Mouse (Mus musculus) megakaryocyte, embryonic 14.5 days (primary cell): Measurements from ENCODE around the gene Laptm5. TPM values are rescaled to one million over a fixed set of nuclear protein-coding genes. Genes with fewer than 3 reads are reported as not detected.

ENCODE experiments used
- H3K27me3 ChIP-seq: replicated peaks from 2 replicates; pipeline ENCODE3; 2012; ENCODE audit warnings: inconsistent platforms
- H3K36me3 ChIP-seq: replicated peaks from 2 replicates; pipeline ENCODE3; 2012; ENCODE audit warnings: low read length, inconsistent platforms, mixed read lengths
- H3K4me1 ChIP-seq: 2 replicates; pipeline ENCODE4 v1.6.1; 2012; ENCODE audit warnings: inconsistent platforms
- H3K4me3 ChIP-seq: replicated peaks from 2 replicates; pipeline ENCODE3; 2012; ENCODE audit warnings: moderate library complexity, mild to moderate bottlenecking, inconsistent platforms
- H3K9me3 ChIP-seq: 2 replicates; pipeline ENCODE4 v1.6.1; 2012; ENCODE audit warnings: inconsistent platforms
- FLI1 ChIP-seq: IDR thresholded peaks from 2 replicates; pipeline ENCODE4 v1.6.1; 2012; ENCODE audit warnings: low read length, inconsistent platforms, mixed read lengths
- GATA1 ChIP-seq: IDR thresholded peaks from 3 replicates; pipeline ENCODE4 v1.6.1; 2012; ENCODE audit warnings: mixed read lengths, low read length, inconsistent platforms, borderline replicate concordance
- polyA plus RNA-seq: library from polyadenylated mRNA; stranded (reverse); fragments of >175 nt; gene quantifications from 2 replicates; pipeline ENCODE4 v1.2.3, GENCODE M21; 2012; ENCODE audit warnings: low replicate concordance; ENCODE audit not compliant: insufficient read depth

Gene Laptm5
- polyA plus RNA-seq, 1 experiment, result 2,077 TPM

GRCm38 (mm10) chr4:130972421-130972829 lies 59.5 kb downstream of the Laptm5 start:
- peaks cover 22% of the 10 kb centered on the region for H3K27me3 ChIP-seq
- peaks cover 28% of the 10 kb centered on the region for H3K9me3 ChIP-seq
- no peaks in the 10 kb centered on the region for H3K36me3 ChIP-seq
- H3K4me1 ChIP-seq, result no peaks in the 10 kb centered on the region
- no peak overlapping the region for H3K4me3 ChIP-seq
- TF ChIP-seq FLI1 (no peak), GATA1 (no peak)

DNA sequence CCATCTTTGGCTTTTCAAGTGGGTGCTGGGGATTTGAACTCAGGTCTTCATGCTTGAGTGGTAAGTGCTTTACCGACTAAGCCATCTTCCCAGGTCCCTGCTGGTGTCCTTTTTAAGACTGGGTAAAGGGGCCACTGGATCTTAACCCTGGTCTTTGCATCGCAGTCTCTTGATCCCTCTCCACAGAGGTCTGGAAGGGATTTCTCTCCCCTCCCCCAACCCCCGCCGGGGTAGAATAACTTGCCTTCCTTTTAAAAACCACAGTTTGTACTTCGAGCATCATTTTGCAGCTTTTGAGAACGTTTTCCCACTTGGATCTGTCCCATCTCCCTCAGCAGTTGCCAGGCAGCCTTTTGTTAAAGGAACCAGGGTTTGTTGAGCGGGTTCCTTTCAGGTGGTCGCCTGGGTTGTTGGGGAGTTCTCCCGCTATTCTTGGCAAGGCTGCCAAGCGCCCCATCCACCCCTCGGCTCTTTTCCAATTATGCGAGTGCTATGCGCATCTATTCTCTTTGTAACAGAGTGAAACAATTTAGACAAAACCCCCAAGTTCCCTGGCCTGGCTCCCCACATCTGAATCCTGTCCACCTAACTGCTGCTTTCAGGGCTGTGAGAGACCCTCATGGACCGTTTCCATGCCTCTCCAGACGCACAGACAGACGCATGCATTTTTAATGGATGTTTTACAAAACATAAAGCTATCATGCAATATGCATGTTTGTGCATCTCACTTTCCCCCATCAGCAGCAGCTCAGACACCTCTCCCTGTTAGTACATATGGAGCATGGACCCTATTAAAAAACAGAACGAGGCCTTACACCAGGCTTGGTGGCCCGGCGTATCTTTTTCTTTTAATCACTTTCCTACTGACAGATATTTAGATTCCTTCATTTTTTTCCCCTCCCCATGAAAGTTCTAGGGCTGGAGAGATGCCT lies 60.7 kb downstream of the Laptm5 start:
- TF ChIP-seq GATA1, result no peak
- no peak for TF ChIP-seq FLI1
- peaks cover 22% of the 10 kb centered on the region for H3K27me3 ChIP-seq

GRCm38 (mm10) chr4:130978981-130979380 lies 66.1 kb downstream of the Laptm5 start:
- H3K4me1 ChIP-seq, result no peaks in the 10 kb centered on the region
- peaks cover 15% of the 10 kb centered on the region for H3K9me3 ChIP-seq
- H3K27me3 ChIP-seq, result peaks cover 36% of the 10 kb centered on the region
- no peaks in the 10 kb centered on the region for H3K36me3 ChIP-seq
- TF ChIP-seq GATA1, result no peak
- TF ChIP-seq FLI1, result no peak
- H3K4me3 ChIP-seq, result no peak overlapping the region

More for the DNA sequence above, 60.7 kb downstream of the Laptm5 start:
- Histone ChIP-seq H3K36me3 (no peaks in the 10 kb centered on the region), H3K4me1 (no peaks in the 10 kb centered on the region), H3K9me3 (peaks cover 28% of the 10 kb centered on the region), H3K4me3 (no peak overlapping the region)

DNA sequence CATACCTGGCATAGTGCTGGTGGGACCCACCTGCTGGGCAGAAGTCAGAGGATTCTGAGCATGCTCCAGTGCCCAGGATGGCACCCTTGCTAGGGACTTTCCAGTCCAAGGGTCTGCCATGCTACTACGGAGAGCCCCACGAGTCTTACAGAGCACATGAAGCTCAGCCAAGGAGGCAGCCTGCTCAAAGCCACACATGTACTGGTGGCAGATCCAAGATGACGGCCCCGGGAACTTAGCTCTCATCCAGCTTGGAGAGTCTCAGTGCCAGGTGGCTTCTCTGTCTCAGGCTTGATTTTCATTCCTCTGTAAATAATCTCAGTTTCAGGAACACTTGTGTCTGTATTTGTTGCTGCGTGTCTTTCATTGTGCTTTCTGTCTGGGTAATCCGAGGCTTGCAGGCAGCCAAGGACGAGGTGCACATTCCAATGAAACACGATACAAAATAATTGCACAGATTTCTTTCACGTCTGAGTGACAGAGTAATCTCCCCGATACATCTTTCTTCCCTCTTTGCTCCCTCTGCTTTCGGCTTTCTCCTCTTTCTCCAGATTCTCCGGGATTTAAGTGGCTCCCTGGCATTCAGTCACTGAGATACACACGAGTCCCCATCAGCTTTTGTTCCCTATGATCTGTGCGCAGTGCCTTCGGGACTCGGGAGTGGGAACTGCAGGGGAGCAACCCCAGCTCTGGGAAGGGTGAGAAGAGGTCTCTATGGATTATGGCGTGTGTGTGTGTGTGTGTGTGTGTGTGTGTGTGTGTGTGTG lies 71.7 kb downstream of the Laptm5 start:
- Histone ChIP-seq H3K4me1 (no peaks in the 10 kb centered on the region; the same call in 1 of the 2 replicates), H3K36me3 (no peaks in the 10 kb centered on the region), H3K27me3 (peaks cover 23% of the 10 kb centered on the region), H3K4me3 (no peak overlapping the region), H3K9me3 (peaks cover 10% of the 10 kb centered on the region)
- TF ChIP-seq GATA1, result no peak
- no peak for TF ChIP-seq FLI1

Other genes with a start within 250 kb of the Laptm5 start
- gene Pum1, start 249.8 kb upstream of the Laptm5 start, polyA plus RNA-seq, result 6.7 and 7.0 TPM in 2 replicates
- 52.8 and 57.2 TPM in 2 replicates for gene Sdc3, start 120.6 kb upstream of the Laptm5 start, polyA plus RNA-seq
- 1.1 and 4.1 TPM in 2 replicates for gene Matn1, start 31.3 kb downstream of the Laptm5 start, polyA plus RNA-seq